Mouse (Mus musculus) induced T-regulatory cell, adult 2 months (primary cell): ENCODE data around the gene Trmt2a.

Experiments
- DNase-seq: peaks from one replicate; pipeline ENCODE4 v3.0.0-alpha.2; 2012; ENCODE audit warnings: low read depth

The Trmt2a gene

GRCm38 (mm10) chr16:18248433-18249363 lies at the start of gene Trmt2a, which contains the start of gene Ranbp1:
TSS of gene Trmt2a (plus strand) at chr16:18248679.
TSS of gene Ranbp1 (minus strand) at chr16:18248732.
- DNase-seq = peak; percentile 99

GRCm38 (mm10) chr16:18200062-18200461 lies 48.4 kb upstream of the Trmt2a start:
- DNase-seq = no peak

- no peak for DNase-seq
Measured at GRCm38 (mm10) chr16:18201620-18202019, 46.9 kb upstream of the Trmt2a start.

- DNase-seq = no peak
Measured at GRCm38 (mm10) chr16:18202061-18202460, 46.4 kb upstream of the Trmt2a start.

- DNase-seq = no peak
Measured at GRCm38 (mm10) chr16:18203430-18204091, 44.9 kb upstream of the Trmt2a start.

- DNase-seq = peak; percentile 62
Measured at GRCm38 (mm10) chr16:18210701-18211416, 37.6 kb upstream of the Trmt2a start.

GRCm38 (mm10) chr16:18211417-18212171 lies 36.9 kb upstream of the Trmt2a start:
- peak; percentile 75 for DNase-seq

GRCm38 (mm10) chr16:18213689-18214088 lies 34.8 kb upstream of the Trmt2a start:
- DNase-seq = no peak

- no peak for DNase-seq
Measured at GRCm38 (mm10) chr16:18214858-18215257, 33.6 kb upstream of the Trmt2a start.

- DNase-seq = no peak
Measured at GRCm38 (mm10) chr16:18217579-18217978, 30.9 kb upstream of the Trmt2a start, which contains the start of gene Ccdc188. TSS of gene Ccdc188 (plus strand) at chr16:18217879.

- DNase-seq = no peak
Measured at GRCm38 (mm10) chr16:18218580-18218996, 29.9 kb upstream of the Trmt2a start.

- DNase-seq = no peak
Measured at GRCm38 (mm10) chr16:18220001-18220400, 28.5 kb upstream of the Trmt2a start.

GRCm38 (mm10) chr16:18220856-18221542 lies 27.5 kb upstream of the Trmt2a start:
- DNase-seq = no peak

- DNase-seq = no peak
Measured at GRCm38 (mm10) chr16:18221543-18221898, 27.0 kb upstream of the Trmt2a start.

GRCm38 (mm10) chr16:18222188-18222587 lies 26.3 kb upstream of the Trmt2a start:
- DNase-seq = no peak

- DNase-seq = no peak
Measured at GRCm38 (mm10) chr16:18227187-18227586, 21.3 kb upstream of the Trmt2a start.

GRCm38 (mm10) chr16:18227897-18228422 lies 20.5 kb upstream of the Trmt2a start:
- DNase-seq = no peak

GRCm38 (mm10) chr16:18228856-18229255 lies 19.6 kb upstream of the Trmt2a start:
- no peak for DNase-seq

GRCm38 (mm10) chr16:18229622-18230021 lies 18.9 kb upstream of the Trmt2a start:
- DNase-seq = no peak

GRCm38 (mm10) chr16:18230617-18231016 lies 17.9 kb upstream of the Trmt2a start:
- DNase-seq = no peak

GRCm38 (mm10) chr16:18231047-18231446 lies 17.4 kb upstream of the Trmt2a start:
- no peak for DNase-seq
